Mouse (Mus musculus) neural tube, embryonic 11.5 days (tissue): ENCODE measurements around the gene Rapgef6. TPM values are rescaled to one million over a fixed set of nuclear protein-coding genes. Genes with fewer than 3 reads are reported as not detected.

ENCODE experiments used
- ATAC-seq: fragments of 200-750 bp; cut with Nextera tagmentation; 2 replicates; pipeline ENCODE4 v1.8.0; 2017; ENCODE audit warnings: moderate number of reproducible peaks, mild to moderate bottlenecking, moderate TSS enrichment, moderate library complexity; ENCODE audit not compliant: insufficient read depth, low FRiP score, low TSS enrichment
- DNase-seq: peaks from one replicate; pipeline ENCODE4 v3.0.0-alpha.2; 2015; ENCODE audit warnings: low spot score
- H3K27ac ChIP-seq: fragments of 300-500 bp; sonication (generic); 2 replicates; pipeline ENCODE4 v1.5.1; 2014; ENCODE audit warnings: low read depth, mild to moderate bottlenecking, low read length
- H3K27me3 ChIP-seq: fragments of 300-500 bp; sonication (generic); 2 replicates; pipeline ENCODE4 v1.6.1; 2014; ENCODE audit warnings: mild to moderate bottlenecking, low read length, mixed read lengths; ENCODE audit not compliant: control insufficient read depth, insufficient read depth
- H3K36me3 ChIP-seq: fragments of 300-500 bp; sonication (generic); 2 replicates; pipeline ENCODE4 v1.6.1; 2014; ENCODE audit warnings: mild to moderate bottlenecking, low read length, moderate library complexity, mixed read lengths; ENCODE audit not compliant: control insufficient read depth, insufficient read depth
- H3K4me1 ChIP-seq: fragments of 300-500 bp; sonication (generic); 2 replicates; pipeline ENCODE4 v1.6.1; 2014; ENCODE audit warnings: low read length, mixed read lengths; ENCODE audit not compliant: control insufficient read depth, insufficient read depth
- H3K4me2 ChIP-seq: fragments of 300-500 bp; sonication (generic); 2 replicates; pipeline ENCODE4 v1.6.1; 2014; ENCODE audit warnings: low read depth, mild to moderate bottlenecking, moderate library complexity
- H3K4me3 ChIP-seq: fragments of 300-500 bp; sonication (generic); 2 replicates; pipeline ENCODE4 v1.5.1; 2014; ENCODE audit warnings: low read depth, low read length
- H3K9ac ChIP-seq: fragments of 300-500 bp; sonication (generic); 2 replicates; pipeline ENCODE4 v1.6.1; 2014; ENCODE audit warnings: mild to moderate bottlenecking, low read length
- H3K9me3 ChIP-seq: fragments of 300-500 bp; sonication (generic); 2 replicates; pipeline ENCODE4 v1.6.1; 2016; ENCODE audit warnings: low read length; ENCODE audit not compliant: control insufficient read depth
- WGBS: fragments of 180-500 bp; shearing (Covaris S2); extraction: QIAGEN DNeasy Blood & Tissue Kit; methylation state at CpG from one replicate; pipeline ENCODE4 v1.1.7; 2014; 5-methylcytosine and 5-hydroxymethylcytosine counted together
- polyA plus RNA-seq: library from polyadenylated mRNA; unstranded; fragments of >200 nt; fragmentation: Nextera tagmentation; extraction: Ambion mirVana; gene quantifications from 2 replicates; pipeline ENCODE4 v1.2.1, GENCODE M21; 2014

Gene Rapgef6
- polyA plus RNA-seq, 1 experiment from 2014 or later, result 31.5 TPM

- Histone ChIP-seq H3K4me1 (no peaks in the 10 kb centered on the region), H3K4me2 (no peak overlapping the region), H3K27ac (no peak overlapping the region), H3K4me3 (no peak overlapping the region), H3K27me3 (no peaks in the 10 kb centered on the region), H3K36me3 (no peaks in the 10 kb centered on the region), H3K9me3 (no peaks in the 10 kb centered on the region), H3K9ac (no peak overlapping the region)
- ATAC-seq (no peak), DNase-seq (no peak)
- 89% methylated on average over 4 of the region's 4 CpGs for WGBS
Observed at GRCm38 (mm10) chr11:54691179-54691578, 168.5 kb downstream of the Rapgef6 start.

- Histone ChIP-seq H3K9ac (no peak overlapping the region), H3K4me1 (no peaks in the 10 kb centered on the region), H3K4me2 (no peak overlapping the region), H3K36me3 (0 out of 2 replicates have a peak, but pooled peaks cover 2% of the 10 kb centered on the region), H3K9me3 (no peaks in the 10 kb centered on the region), H3K27ac (no peak overlapping the region), H3K4me3 (no peak overlapping the region), H3K27me3 (no peaks in the 10 kb centered on the region)
- 84% methylated on average over 6 of the region's 6 CpGs for WGBS
- no peak for ATAC-seq
- DNase-seq, result no peak
Observed at GRCm38 (mm10) chr11:54693696-54694095, 171.0 kb downstream of the Rapgef6 start.

GRCm38 (mm10) chr11:54694291-54694690 lies 171.6 kb downstream of the Rapgef6 start:
- no peak for DNase-seq
- WGBS, result 72% methylated on average over 8 of the region's 8 CpGs
- Histone ChIP-seq H3K4me1 (no peaks in the 10 kb centered on the region), H3K4me3 (no peak overlapping the region), H3K27ac (no peak overlapping the region), H3K9ac (no peak overlapping the region), H3K36me3 (0 out of 2 replicates have a peak, but pooled peaks cover 2% of the 10 kb centered on the region), H3K27me3 (no peaks in the 10 kb centered on the region), H3K9me3 (no peaks in the 10 kb centered on the region), H3K4me2 (no peak overlapping the region)
- no peak for ATAC-seq

- DNase-seq (no peak), ATAC-seq (no peak)
- H3K27me3 ChIP-seq, result no peaks in the 10 kb centered on the region
- H3K4me3 ChIP-seq, result no peak overlapping the region
- no peaks in the 10 kb centered on the region for H3K4me1 ChIP-seq
- WGBS, result 74% methylated on average over 4 of the region's 4 CpGs
- H3K4me2 ChIP-seq, result no peak overlapping the region
- no peak overlapping the region for H3K9ac ChIP-seq
- 0 out of 2 replicates have a peak, but pooled peaks cover 2% of the 10 kb centered on the region for H3K36me3 ChIP-seq
- H3K27ac ChIP-seq, result no peak overlapping the region
- H3K9me3 ChIP-seq, result no peaks in the 10 kb centered on the region
Observed at GRCm38 (mm10) chr11:54695951-54696350, 173.3 kb downstream of the Rapgef6 start.

- Histone ChIP-seq H3K9ac (no peak overlapping the region), H3K4me2 (no peak overlapping the region), H3K36me3 (0 out of 2 replicates have a peak, but pooled peaks cover 2% of the 10 kb centered on the region), H3K27me3 (no peaks in the 10 kb centered on the region), H3K4me1 (no peaks in the 10 kb centered on the region), H3K27ac (no peak overlapping the region), H3K9me3 (no peaks in the 10 kb centered on the region), H3K4me3 (no peak overlapping the region)
- WGBS, result 91% methylated on average over 5 of the region's 5 CpGs
- ATAC-seq (no peak), DNase-seq (no peak)
Observed at GRCm38 (mm10) chr11:54697611-54698010, 175.0 kb downstream of the Rapgef6 start.

GRCm38 (mm10) chr11:54698636-54699035 lies 176.0 kb downstream of the Rapgef6 start:
- no peaks in the 10 kb centered on the region for H3K27me3 ChIP-seq
- DNase-seq, result no peak
- WGBS, result 96% methylated on average over 7 of the region's 7 CpGs
- H3K9me3 ChIP-seq, result no peaks in the 10 kb centered on the region
- H3K27ac ChIP-seq, result no peak overlapping the region
- 0 out of 2 replicates have a peak, but pooled peaks cover 2% of the 10 kb centered on the region for H3K36me3 ChIP-seq
- no peak for ATAC-seq
- H3K9ac ChIP-seq, result no peak overlapping the region
- H3K4me3 ChIP-seq, result no peak overlapping the region
- no peaks in the 10 kb centered on the region for H3K4me1 ChIP-seq
- H3K4me2 ChIP-seq, result no peak overlapping the region

- no peak for ATAC-seq
- Histone ChIP-seq H3K36me3 (0 out of 2 replicates have a peak, but pooled peaks cover 2% of the 10 kb centered on the region), H3K27me3 (no peaks in the 10 kb centered on the region), H3K4me3 (no peak overlapping the region), H3K9me3 (no peaks in the 10 kb centered on the region), H3K9ac (no peak overlapping the region), H3K27ac (no peak overlapping the region), H3K4me2 (no peak overlapping the region), H3K4me1 (no peaks in the 10 kb centered on the region)
- WGBS, result 84% methylated on average over 3 of the region's 3 CpGs
- DNase-seq, result no peak
Observed at GRCm38 (mm10) chr11:54699972-54700371, 177.3 kb downstream of the Rapgef6 start.

- WGBS, result 97% methylated on average over 8 of the region's 8 CpGs
- ATAC-seq (no peak), DNase-seq (no peak)
- Histone ChIP-seq H3K4me3 (no peak overlapping the region), H3K36me3 (0 out of 2 replicates have a peak, but pooled peaks cover 2% of the 10 kb centered on the region), H3K4me2 (no peak overlapping the region), H3K9ac (no peak overlapping the region), H3K4me1 (no peaks in the 10 kb centered on the region), H3K9me3 (no peaks in the 10 kb centered on the region), H3K27ac (no peak overlapping the region), H3K27me3 (no peaks in the 10 kb centered on the region)
Observed at GRCm38 (mm10) chr11:54701848-54702247, 179.2 kb downstream of the Rapgef6 start.

- no peaks in the 10 kb centered on the region for H3K36me3 ChIP-seq
- no peaks in the 10 kb centered on the region for H3K4me1 ChIP-seq
- H3K4me2 ChIP-seq, result no peak overlapping the region
- H3K4me3 ChIP-seq, result no peak overlapping the region
- no peak overlapping the region for H3K9ac ChIP-seq
- H3K27ac ChIP-seq, result no peak overlapping the region
- ATAC-seq (no peak), DNase-seq (peak; percentile 63)
- H3K9me3 ChIP-seq, result no peaks in the 10 kb centered on the region
- 35% methylated on average over 4 of the region's 4 CpGs for WGBS
- no peaks in the 10 kb centered on the region for H3K27me3 ChIP-seq
Observed at GRCm38 (mm10) chr11:54703306-54703705, 180.7 kb downstream of the Rapgef6 start.
